Mouse (Mus musculus): Measurements from ENCODE around the gene Jchain. TPM values are rescaled to one million over a fixed set of nuclear protein-coding genes. Genes with fewer than 3 reads are reported as not detected.

The Jchain gene
- polyA plus RNA-seq (2015; fragmentation: Nextera tagmentation; extraction: Ambion mirVana): 0.31 TPM in 1 of 2 replicates, not detected in the other

- no peaks in the 10 kb centered on the region for H3K9me3 ChIP-seq (replicated peaks)
- H3K4me2 ChIP-seq: no peak within 1 kb of the TSS
- WGBS: 93% methylated on average over 3 of the region's 3 CpGs
- H3K27me3 ChIP-seq: no peaks in the 10 kb centered on the region
- no peak within 1 kb of the TSS for H3K27ac ChIP-seq
- H3K9ac ChIP-seq: no peak within 1 kb of the TSS
- no peak for ATAC-seq (replicated peaks; ENCODE audit: low FRiP score)
- no peaks in the 10 kb centered on the region for H3K36me3 ChIP-seq
- no peaks in the 10 kb centered on the region for H3K4me1 ChIP-seq
- no peak within 1 kb of the TSS for H3K4me3 ChIP-seq (replicated peaks)
Measured at GRCm38 (mm10) chr5:88527657-88528056, at the start of gene Jchain. TSS of gene Jchain (minus strand) at chr5:88527891.

- peak; percentile 33; the same call in 1 of the 2 replicates for ATAC-seq (replicated peaks; ENCODE audit: low FRiP score)
- no peak overlapping the region for H3K4me3 ChIP-seq (replicated peaks)
- H3K4me1 ChIP-seq: 0 out of 2 replicates have a peak, but pooled peaks cover 5% of the 10 kb centered on the region
- H3K9ac ChIP-seq: no peak overlapping the region
- no peak overlapping the region for H3K27ac ChIP-seq
- 59% methylated on average over 3 of the region's 3 CpGs for WGBS
- H3K27me3 ChIP-seq: no peaks in the 10 kb centered on the region
- H3K36me3 ChIP-seq: peaks cover 9% of the 10 kb centered on the region
- H3K4me2 ChIP-seq: no peak overlapping the region
- H3K9me3 ChIP-seq (replicated peaks): no peaks in the 10 kb centered on the region
Measured at GRCm38 (mm10) chr5:88575506-88576338, 48.0 kb upstream of the Jchain start.

GRCm38 (mm10) chr5:88574829-88575228, 47.1 kb upstream of the Jchain start:
- Histone ChIP-seq H3K9ac (no peak overlapping the region), H3K27me3 (no peaks in the 10 kb centered on the region), H3K4me1 (peaks cover 9% of the 10 kb centered on the region; the same call in 1 of the 2 replicates), H3K36me3 (peaks cover 16% of the 10 kb centered on the region), H3K27ac (no peak overlapping the region), H3K4me2 (no peak overlapping the region), H3K4me3 (replicated peaks) (no peak overlapping the region), H3K9me3 (replicated peaks) (no peaks in the 10 kb centered on the region)
- 90% methylated on average over 3 of the region's 3 CpGs for WGBS
- no peak for ATAC-seq (replicated peaks; ENCODE audit: low FRiP score)

- no peak overlapping the region for H3K4me3 ChIP-seq (replicated peaks)
- no peak for ATAC-seq (replicated peaks; ENCODE audit: low FRiP score)
Measured at GRCm38 (mm10) chr5:88569541-88569940, 41.9 kb upstream of the Jchain start.

GRCm38 (mm10) chr5:88566034-88566841, 38.5 kb upstream of the Jchain start:
- peaks cover 28% of the 10 kb centered on the region for H3K4me1 ChIP-seq
- H3K27ac ChIP-seq: peak overlapping the region; percentile 93
- 2% methylated on average over 14 of the region's 14 CpGs for whole genome bisulfite sequencing
- no peaks in the 10 kb centered on the region for H3K9me3 ChIP-seq (replicated peaks)
- ATAC-seq (replicated peaks; ENCODE audit: low FRiP score): peak; percentile 30
- peaks cover 9% of the 10 kb centered on the region for H3K36me3 ChIP-seq
- peak overlapping the region; percentile 93 for H3K4me3 ChIP-seq (replicated peaks)
- H3K4me2 ChIP-seq: peak overlapping the region; percentile 75
- H3K27me3 ChIP-seq: no peaks in the 10 kb centered on the region
- H3K9ac ChIP-seq: peak overlapping the region; percentile 84

More at GRCm38 (mm10) chr5:88569541-88569940, 41.9 kb upstream of the Jchain start:
- peak overlapping the region; percentile 62 for H3K27ac ChIP-seq
- no peaks in the 10 kb centered on the region for H3K27me3 ChIP-seq
- WGBS: 57% methylated on average over 3 of the region's 3 CpGs
- H3K36me3 ChIP-seq: peaks cover 16% of the 10 kb centered on the region
- no peaks in the 10 kb centered on the region for H3K9me3 ChIP-seq (replicated peaks)
- no peak overlapping the region for H3K4me2 ChIP-seq
- peaks cover 25% of the 10 kb centered on the region for H3K4me1 ChIP-seq
- no peak overlapping the region for H3K9ac ChIP-seq

- peak overlapping the region; percentile 93 for H3K4me3 ChIP-seq (replicated peaks)
Measured at GRCm38 (mm10) chr5:88565148-88566033, 37.7 kb upstream of the Jchain start.

GRCm38 (mm10) chr5:88564501-88565147, 36.9 kb upstream of the Jchain start, which contains the start of gene Rufy3:
TSS of gene Rufy3 (plus strand) at chr5:88565040.
- under 1% methylated on average over 69 of the region's 71 CpGs for WGBS
- Histone ChIP-seq H3K9me3 (replicated peaks) (no peaks in the 10 kb centered on the region), H3K9ac (peak within 1 kb of the TSS; percentile 84), H3K36me3 (no peaks in the 10 kb centered on the region), H3K4me2 (peak within 1 kb of the TSS; percentile 75), H3K27ac (peak within 1 kb of the TSS; percentile 93), H3K4me3 (replicated peaks) (peak within 1 kb of the TSS; percentile 93), H3K4me1 (peaks cover 22% of the 10 kb centered on the region), H3K27me3 (no peaks in the 10 kb centered on the region)
- ATAC-seq (replicated peaks; ENCODE audit: low FRiP score): peak; percentile 94

More at GRCm38 (mm10) chr5:88565148-88566033, 37.7 kb upstream of the Jchain start:
- H3K27ac ChIP-seq: peak overlapping the region; percentile 93
- H3K36me3 ChIP-seq: peaks cover 4% of the 10 kb centered on the region
- peaks cover 25% of the 10 kb centered on the region for H3K4me1 ChIP-seq
- peak overlapping the region; percentile 84 for H3K9ac ChIP-seq
- WGBS: 1% methylated on average over 66 of the region's 119 CpGs
- ATAC-seq (replicated peaks; ENCODE audit: low FRiP score): peak; percentile 80
- H3K4me2 ChIP-seq: peak overlapping the region; percentile 75
- H3K9me3 ChIP-seq (replicated peaks): no peaks in the 10 kb centered on the region
- H3K27me3 ChIP-seq: no peaks in the 10 kb centered on the region

- H3K27me3 ChIP-seq: no peaks in the 10 kb centered on the region
- no peaks in the 10 kb centered on the region for H3K36me3 ChIP-seq
- no peak overlapping the region for H3K4me3 ChIP-seq (replicated peaks)
- H3K4me2 ChIP-seq: no peak overlapping the region
- no peaks in the 10 kb centered on the region for H3K9me3 ChIP-seq (replicated peaks)
- WGBS: 74% methylated on average over 8 of the region's 8 CpGs
- H3K9ac ChIP-seq: no peak overlapping the region
- peaks cover 17% of the 10 kb centered on the region for H3K4me1 ChIP-seq
- H3K27ac ChIP-seq: no peak overlapping the region
- no peak for ATAC-seq (replicated peaks; ENCODE audit: low FRiP score)
Measured at GRCm38 (mm10) chr5:88562863-88563780, 35.4 kb upstream of the Jchain start.

GRCm38 (mm10) chr5:88561080-88561814, 33.6 kb upstream of the Jchain start:
- Histone ChIP-seq H3K27me3 (no peaks in the 10 kb centered on the region), H3K4me2 (no peak overlapping the region), H3K27ac (no peak overlapping the region), H3K9ac (no peak overlapping the region), H3K9me3 (replicated peaks) (no peaks in the 10 kb centered on the region), H3K4me1 (peaks cover 12% of the 10 kb centered on the region), H3K36me3 (peaks cover 9% of the 10 kb centered on the region), H3K4me3 (replicated peaks) (no peak overlapping the region)
- 84% methylated on average over 9 of the region's 9 CpGs for WGBS
- no peak for ATAC-seq (replicated peaks; ENCODE audit: low FRiP score)

- ATAC-seq (replicated peaks; ENCODE audit: low FRiP score): no peak
- Histone ChIP-seq H3K27ac (no peak overlapping the region), H3K4me1 (peaks cover 20% of the 10 kb centered on the region), H3K4me3 (replicated peaks) (no peak overlapping the region), H3K27me3 (no peaks in the 10 kb centered on the region), H3K4me2 (no peak overlapping the region), H3K9ac (no peak overlapping the region), H3K36me3 (peaks cover 18% of the 10 kb centered on the region), H3K9me3 (replicated peaks) (no peaks in the 10 kb centered on the region)
- 62% methylated on average over 1 of the region's 1 CpGs for WGBS
Measured at GRCm38 (mm10) chr5:88558991-88559390, 31.3 kb upstream of the Jchain start.
